Comparison of ENCODE assay signal across 22 mouse cellular contexts in the genomic region with DNA sequence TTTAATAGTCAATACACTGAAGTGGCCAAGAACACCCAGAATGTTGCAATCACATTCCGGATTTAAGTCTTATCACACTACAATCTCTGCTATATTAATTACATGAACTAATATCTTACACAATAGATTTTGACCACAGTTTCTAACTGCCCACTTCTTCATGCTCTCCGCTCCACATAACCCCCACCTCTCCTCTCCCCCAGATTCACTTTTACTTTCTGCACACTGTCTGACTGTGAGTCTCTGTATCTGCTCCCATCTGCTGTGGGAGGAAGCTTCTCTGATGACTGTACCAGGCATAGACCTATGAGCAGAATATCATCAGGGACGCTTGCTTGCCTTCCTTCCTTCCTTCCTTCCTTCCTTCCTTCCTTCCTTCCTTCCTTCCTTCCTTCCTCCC.
"Had no signal": no experiment of that assay in that cellular context is flagged by ENCODE, and none has a peak within 500 bp of the region (broad histone marks: within the 10 kb centered on the region; RNA-seq: fewer than 3 reads in every experiment).

No protein-coding gene starts in this region.

- ATAC-seq: hindbrain, embryonic 16.5 days; hindbrain, postnatal 0 days; inflammation-experienced regulatory T-cells, adult 6 months; intestine, embryonic 15.5 days; intestine, embryonic 16.5 days; intestine, postnatal 0 days had no signal

- DNase-seq: heart, postnatal 10 days; heart, postnatal 14 days; heart, postnatal 36 days; heart, postnatal 4 days; kidney, adult 11 months; kidney, adult 18-20 months; kidney, adult 2 months; kidney, adult 8-10 months; kidney, adult 9 months; kidney, postnatal 10 days; kidney, postnatal 14 days; kidney, postnatal 25 days; kidney, postnatal 36 days; kidney, postnatal 4 days; layer of hippocampus, adult 9-11 months; layer of hippocampus, postnatal 36 days had no signal
